Mouse (Mus musculus) forebrain, embryonic 15.5 days (tissue): ENCODE results near the gene Sdr9c7. TPM values are rescaled to one million over a fixed set of nuclear protein-coding genes. Genes with fewer than 3 reads are reported as not detected.
"Not testable (repeated sequence)": the region's sequence is repeated elsewhere in the genome, so short reads cannot be mapped to it uniquely, and the experiment has no call there.

ENCODE experiments used
- ATAC-seq: fragments of 200-750 bp; cut with Nextera tagmentation; replicated peaks from 2 replicates; pipeline ENCODE4 v1.8.0; 2017; ENCODE audit warnings: mild to moderate bottlenecking, moderate TSS enrichment, moderate library complexity
- H3K27ac ChIP-seq: fragments of 300-500 bp; sonication (generic); replicated peaks from 2 replicates; pipeline ENCODE4 v1.5.1; 2015; ENCODE audit warnings: mild to moderate bottlenecking, inconsistent platforms
- H3K27me3 ChIP-seq: fragments of 300-500 bp; sonication (generic); 2 replicates; pipeline ENCODE4 v1.6.1; 2015; ENCODE audit warnings: inconsistent platforms
- H3K36me3 ChIP-seq: fragments of 300-500 bp; sonication (generic); 2 replicates; pipeline ENCODE4 v1.6.1; 2015; ENCODE audit warnings: mild to moderate bottlenecking, inconsistent platforms
- H3K4me1 ChIP-seq: fragments of 300-500 bp; sonication (generic); 2 replicates; pipeline ENCODE4 v1.6.1; 2015; ENCODE audit warnings: inconsistent platforms
- H3K4me2 ChIP-seq: fragments of 300-500 bp; sonication (generic); replicated peaks from 2 replicates; pipeline ENCODE4 v1.6.1; 2015; ENCODE audit warnings: mild to moderate bottlenecking, inconsistent platforms
- H3K4me3 ChIP-seq: fragments of 300-500 bp; sonication (generic); 2 replicates; pipeline ENCODE4 v1.5.1; 2015; ENCODE audit warnings: mild to moderate bottlenecking, inconsistent platforms
- H3K9ac ChIP-seq: fragments of 300-500 bp; sonication (generic); replicated peaks from 2 replicates; pipeline ENCODE4 v1.6.1; 2015; ENCODE audit warnings: mild to moderate bottlenecking, inconsistent platforms
- H3K9me3 ChIP-seq: fragments of 300-500 bp; sonication (generic); 2 replicates; pipeline ENCODE4 v1.6.1; 2016; ENCODE audit warnings: inconsistent platforms
- WGBS: fragments of 180-500 bp; shearing (Covaris S2); methylation state at CpG from one replicate; pipeline ENCODE4 v1.1.7; 2015; ENCODE audit warnings: mixed read lengths; 5-methylcytosine and 5-hydroxymethylcytosine counted together
- polyA plus RNA-seq: library from polyadenylated mRNA; unstranded; fragments of >200 nt; fragmentation: Nextera tagmentation; extraction: Ambion mirVana; gene quantifications from 2 replicates; pipeline ENCODE4 v1.2.1, GENCODE M21; 2015

Gene Sdr9c7
- polyA plus RNA-seq, 1 experiment from 2014 or later: not detected

GRCm38 (mm10) chr10:127888605-127889004 lies 9.7 kb upstream of the Sdr9c7 start, which contains the start of gene Rdh7:
Gene Rdh7 (minus strand): TSS chr10:127888817.
- no peak within 1 kb of the TSS for H3K9ac ChIP-seq
- no peak within 1 kb of the TSS for H3K4me2 ChIP-seq
- peaks cover 4% of the 10 kb centered on the region; the same call in 1 of the 2 replicates for H3K4me1 ChIP-seq
- no peaks in the 10 kb centered on the region for H3K9me3 ChIP-seq
- H3K4me3 ChIP-seq: no peak within 1 kb of the TSS
- no peaks in the 10 kb centered on the region for H3K27me3 ChIP-seq
- H3K36me3 ChIP-seq: no peaks in the 10 kb centered on the region
- ATAC-seq: no peak
- no peak within 1 kb of the TSS for H3K27ac ChIP-seq

GRCm38 (mm10) chr10:127891481-127891880 lies 6.8 kb upstream of the Sdr9c7 start:
- no peak for ATAC-seq
- no peaks in the 10 kb centered on the region for H3K27me3 ChIP-seq
- H3K27ac ChIP-seq: no peak overlapping the region
- H3K36me3 ChIP-seq: no peaks in the 10 kb centered on the region
- H3K4me2 ChIP-seq: no peak overlapping the region
- H3K4me1 ChIP-seq: peaks cover 4% of the 10 kb centered on the region; the same call in 1 of the 2 replicates
- WGBS: 75% methylated on average over 1 of the region's 1 CpGs
- no peak overlapping the region for H3K9ac ChIP-seq
- H3K4me3 ChIP-seq: no peak overlapping the region
- no peaks in the 10 kb centered on the region for H3K9me3 ChIP-seq

- H3K4me2 ChIP-seq, H3K4me3 ChIP-seq, H3K9ac ChIP-seq, H3K4me1 ChIP-seq, H3K9me3 ChIP-seq, H3K27ac ChIP-seq, H3K36me3 ChIP-seq, H3K27me3 ChIP-seq, ATAC-seq: not testable (repeated sequence)
- 71% methylated on average over 5 of the region's 5 CpGs for WGBS
Measured at GRCm38 (mm10) chr10:127893163-127894022, 4.9 kb upstream of the Sdr9c7 start.

GRCm38 (mm10) chr10:127896705-127897104 lies 1.6 kb upstream of the Sdr9c7 start:
- Histone ChIP-seq H3K27me3 (no peaks in the 10 kb centered on the region), H3K4me2 (no peak overlapping the region), H3K4me1 (no peaks in the 10 kb centered on the region), H3K36me3 (no peaks in the 10 kb centered on the region), H3K4me3 (no peak overlapping the region), H3K27ac (no peak overlapping the region), H3K9me3 (no peaks in the 10 kb centered on the region), H3K9ac (no peak overlapping the region)
- no peak for ATAC-seq
- WGBS: 73% methylated on average over 5 of the region's 5 CpGs

- no peak overlapping the region for H3K4me3 ChIP-seq
- no peak overlapping the region for H3K4me2 ChIP-seq
- H3K27me3 ChIP-seq: no peaks in the 10 kb centered on the region
- no peak overlapping the region for H3K9ac ChIP-seq
- WGBS: 92% methylated on average over 3 of the region's 3 CpGs
- no peaks in the 10 kb centered on the region for H3K4me1 ChIP-seq
- no peaks in the 10 kb centered on the region for H3K36me3 ChIP-seq
- H3K27ac ChIP-seq: no peak overlapping the region
- ATAC-seq: no peak
- H3K9me3 ChIP-seq: no peaks in the 10 kb centered on the region
Measured at GRCm38 (mm10) chr10:127897506-127897905, 812 bp upstream of the Sdr9c7 start.

- Histone ChIP-seq H3K4me3 (no peak overlapping the region), H3K9ac (no peak overlapping the region), H3K27me3 (no peaks in the 10 kb centered on the region), H3K9me3 (no peaks in the 10 kb centered on the region), H3K4me2 (no peak overlapping the region), H3K4me1 (no peaks in the 10 kb centered on the region), H3K27ac (no peak overlapping the region), H3K36me3 (no peaks in the 10 kb centered on the region)
- 72% methylated on average over 5 of the region's 5 CpGs for WGBS
- no peak for ATAC-seq
Measured at GRCm38 (mm10) chr10:127899783-127900182, 1.5 kb downstream of the Sdr9c7 start.

- no peak overlapping the region for H3K4me3 ChIP-seq
- H3K9ac ChIP-seq: no peak overlapping the region
- H3K36me3 ChIP-seq: no peaks in the 10 kb centered on the region
- WGBS: 77% methylated on average over 4 of the region's 4 CpGs
- H3K4me2 ChIP-seq: no peak overlapping the region
- H3K4me1 ChIP-seq: 0 out of 2 replicates have a peak, but pooled peaks cover 4% of the 10 kb centered on the region
- no peaks in the 10 kb centered on the region for H3K27me3 ChIP-seq
- no peak overlapping the region for H3K27ac ChIP-seq
- no peaks in the 10 kb centered on the region for H3K9me3 ChIP-seq
- no peak for ATAC-seq
Measured at GRCm38 (mm10) chr10:127901751-127902150, 3.4 kb downstream of the Sdr9c7 start.

- 0 out of 2 replicates have a peak, but pooled peaks cover 4% of the 10 kb centered on the region for H3K4me1 ChIP-seq
- no peaks in the 10 kb centered on the region for H3K27me3 ChIP-seq
- no peak for ATAC-seq
- no peaks in the 10 kb centered on the region for H3K9me3 ChIP-seq
- no peak overlapping the region for H3K27ac ChIP-seq
- WGBS: 59% methylated on average over 1 of the region's 1 CpGs
- H3K4me3 ChIP-seq: no peak overlapping the region
- no peaks in the 10 kb centered on the region for H3K36me3 ChIP-seq
- H3K4me2 ChIP-seq: no peak overlapping the region
- no peak overlapping the region for H3K9ac ChIP-seq
Measured at GRCm38 (mm10) chr10:127903116-127903515, 4.8 kb downstream of the Sdr9c7 start.

GRCm38 (mm10) chr10:127904718-127905446 lies 6.6 kb downstream of the Sdr9c7 start:
- H3K4me2 ChIP-seq: no peak overlapping the region
- 60% methylated on average over 7 of the region's 7 CpGs for WGBS

GRCm38 (mm10) chr10:127906138-127906537 lies 7.8 kb downstream of the Sdr9c7 start:
- no peak overlapping the region for H3K27ac ChIP-seq
- 60% methylated on average over 2 of the region's 2 CpGs for WGBS
- no peak for ATAC-seq

More at GRCm38 (mm10) chr10:127904718-127905446, 6.6 kb downstream of the Sdr9c7 start:
- no peak overlapping the region for H3K27ac ChIP-seq
- no peak overlapping the region for H3K9ac ChIP-seq
- H3K4me1 ChIP-seq: 0 out of 2 replicates have a peak, but pooled peaks cover 4% of the 10 kb centered on the region
- H3K27me3 ChIP-seq: no peaks in the 10 kb centered on the region
- H3K4me3 ChIP-seq: no peak overlapping the region
- H3K9me3 ChIP-seq: no peaks in the 10 kb centered on the region
- ATAC-seq: no peak
- H3K36me3 ChIP-seq: no peaks in the 10 kb centered on the region

GRCm38 (mm10) chr10:127907386-127907951 lies 9.2 kb downstream of the Sdr9c7 start:
- Histone ChIP-seq H3K9me3 (no peaks in the 10 kb centered on the region), H3K4me2 (no peak overlapping the region), H3K27me3 (no peaks in the 10 kb centered on the region), H3K4me3 (no peak overlapping the region), H3K36me3 (no peaks in the 10 kb centered on the region), H3K4me1 (0 out of 2 replicates have a peak, but pooled peaks cover 4% of the 10 kb centered on the region), H3K9ac (no peak overlapping the region), H3K27ac (no peak overlapping the region)
- ATAC-seq: no peak

More at GRCm38 (mm10) chr10:127906138-127906537, 7.8 kb downstream of the Sdr9c7 start:
- no peak overlapping the region for H3K9ac ChIP-seq
- H3K4me2 ChIP-seq: no peak overlapping the region
- H3K36me3 ChIP-seq: no peaks in the 10 kb centered on the region
- H3K27me3 ChIP-seq: no peaks in the 10 kb centered on the region
- no peaks in the 10 kb centered on the region for H3K9me3 ChIP-seq
- H3K4me3 ChIP-seq: no peak overlapping the region
- H3K4me1 ChIP-seq: 0 out of 2 replicates have a peak, but pooled peaks cover 4% of the 10 kb centered on the region

- WGBS: 95% methylated on average over 1 of the region's 1 CpGs
- Histone ChIP-seq H3K36me3 (no peaks in the 10 kb centered on the region), H3K4me2 (no peak overlapping the region), H3K9ac (no peak overlapping the region), H3K27me3 (no peaks in the 10 kb centered on the region), H3K4me1 (no peaks in the 10 kb centered on the region), H3K9me3 (no peaks in the 10 kb centered on the region), H3K27ac (no peak overlapping the region), H3K4me3 (no peak overlapping the region)
- no peak for ATAC-seq
Measured at GRCm38 (mm10) chr10:127915578-127915977, 17.3 kb downstream of the Sdr9c7 start.
